15 mouse cellular contexts compared by ENCODE assay signal in the genomic region with DNA sequence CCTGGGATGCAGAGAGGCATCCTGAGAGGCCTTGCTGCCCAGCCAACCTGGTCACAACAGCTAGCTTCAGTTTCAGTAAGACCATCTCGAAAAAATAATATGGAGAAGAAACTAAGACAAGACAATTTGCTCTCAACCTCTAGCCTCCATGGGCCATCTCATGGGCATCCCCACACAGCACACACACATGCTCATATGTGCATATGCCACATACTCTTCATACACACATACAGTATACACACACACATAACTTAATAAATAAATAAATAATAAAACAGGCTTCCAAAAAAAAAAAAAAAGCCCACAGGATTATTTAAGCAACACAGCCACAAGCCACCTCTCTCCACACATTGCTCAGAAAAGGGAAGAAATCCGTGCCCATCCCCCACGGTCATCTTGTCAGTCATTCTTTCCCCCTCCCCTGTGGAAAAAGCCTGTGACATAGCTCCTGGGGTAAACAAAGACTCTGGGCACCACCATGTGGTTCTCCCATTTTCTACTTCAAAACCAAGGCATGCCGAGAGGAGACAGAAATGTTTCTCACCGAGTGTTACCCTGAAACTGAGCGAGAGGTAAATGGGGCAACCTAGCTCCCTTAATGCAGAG. TPM values are rescaled to one million over a fixed set of nuclear protein-coding genes. Genes with fewer than 3 reads are reported as not detected.
DNase-seq lines count a peak whose midpoint lies in the region; ATAC-seq and TF ChIP-seq lines count a peak whose summit lies in the region.
"Had no signal": no experiment of that assay in that cellular context is flagged by ENCODE, and none has a peak within 500 bp of the region (broad histone marks: within the 10 kb centered on the region; RNA-seq: fewer than 3 reads in every experiment).

No protein-coding gene starts in this region.

- H3K4me3 ChIP-seq in gastrocnemius, adult 2 months: peak overlapping the region; percentile 76
- H3K4me3 ChIP-seq: embryonic facial prominence, embryonic 10.5 days; limb, embryonic 12.5 days; neural tube, embryonic 13.5 days had no signal

- intact Hi-C loops in gastrocnemius, adult 2 months (cut with DNase I): no loop called here

- peak; percentile 57 for ATAC-seq in granulocyte monocyte progenitor cell, adult 5-6 weeks (replicated peaks; ENCODE audit: poor library complexity, severe bottlenecking)
- peak; percentile 44; the same call in 1 of the 2 replicates for ATAC-seq in megakaryocyte progenitor cell, adult 5-6 weeks (replicated peaks; ENCODE audit: poor library complexity)

- H3K27ac ChIP-seq in gastrocnemius, adult 2 months: peak overlapping the region; percentile 95
- H3K27ac ChIP-seq: embryonic facial prominence, embryonic 10.5 days; limb, embryonic 12.5 days; macrophage; neural tube, embryonic 13.5 days had no signal

- TF ChIP-seq CTCF in gastrocnemius, adult 2 months (IDR thresholded peaks at IDR 0.05): no peak

- DNase-seq in gastrocnemius, adult 2 months: no peak
- DNase-seq in gastrocnemius, adult 8-10 months (ENCODE audit: low spot score in 2 of 2): no peak
- peak; percentile 17 for DNase-seq in left cerebral cortex, adult 11 months (ENCODE audit: low spot score)
- DNase-seq in left cerebral cortex, adult 18-20 months (ENCODE audit: low spot score in 2 of 2): no peak
- no peak for DNase-seq in MN1 (ENCODE audit: low spot score)
- no peak for DNase-seq in cerebellum, adult 11 months
- DNase-seq: kidney, postnatal 4 days; right cerebral cortex, postnatal 4 days; thymus, adult 18-20 months had no signal

RNA-seq across cellular contexts. Expression of a gene that starts 7.7 kb away (rescaled TPM):
- 10 to 100 TPM; 39.3 to 41.2 TPM for total RNA-seq in gastrocnemius, adult 2 months (2021)
- 10 to 100 TPM; 35.6 to 44.4 (median 42.8) TPM for total RNA-seq in gastrocnemius, adult 8-10 months (2022)
- 100 to 1,000 TPM; 202 to 204 TPM for total RNA-seq in left cerebral cortex, adult 18-20 months (2021)
- total RNA-seq in granulocyte monocyte progenitor cell, adult 5-6 weeks (2014; fragmentation: Nextera tagmentation): 14.9 and 19.6 TPM in 2 replicates
- total RNA-seq in granulocyte monocyte progenitor cell, adult 5-6 weeks (2017): 47.3 and 65.1 TPM in 2 replicates
- 19.6 and 28.0 TPM in 2 replicates for total RNA-seq in megakaryocyte progenitor cell, adult 5-6 weeks (2015)
- total RNA-seq in megakaryocyte progenitor cell, adult 5-6 weeks (2017): 63.9 and 67.1 TPM in 2 replicates
